Mouse (Mus musculus): Measurements from ENCODE around the gene Rab11fip4.

GRCm38 (mm10) chr11:79657053-79657452 lies 66.0 kb downstream of the Rab11fip4 start:
- TF ChIP-seq GATA1 (IDR thresholded peaks at IDR 0.05; ENCODE audit: low read length) (no peak), TAL1 (IDR thresholded peaks at IDR 0.05; ENCODE audit: low read length) (no peak)
